Mouse (Mus musculus): ENCODE results near the gene Atp5e.

GRCm38 (mm10) chr2:174443046-174443445 lies 20.9 kb downstream of the Atp5e start:
- no peak for TF ChIP-seq CTCF (IDR thresholded peaks at IDR 0.05; ENCODE audit: low read depth)
- no peak for TF ChIP-seq EP300 (optimal IDR thresholded peaks at IDR 0.05)

Measured in stomach, postnatal 0 days (tissue).